Mouse (Mus musculus) thymus, postnatal 10 days (tissue): Measurements from ENCODE around the gene Rbm45.

Experiments
- DNase-seq, 2 experiments: peaks; one replicate each; pipeline ENCODE4 v3.0.0; 2021; ENCODE audit warnings: low spot score in 2 of 2

Gene Rbm45

DNA sequence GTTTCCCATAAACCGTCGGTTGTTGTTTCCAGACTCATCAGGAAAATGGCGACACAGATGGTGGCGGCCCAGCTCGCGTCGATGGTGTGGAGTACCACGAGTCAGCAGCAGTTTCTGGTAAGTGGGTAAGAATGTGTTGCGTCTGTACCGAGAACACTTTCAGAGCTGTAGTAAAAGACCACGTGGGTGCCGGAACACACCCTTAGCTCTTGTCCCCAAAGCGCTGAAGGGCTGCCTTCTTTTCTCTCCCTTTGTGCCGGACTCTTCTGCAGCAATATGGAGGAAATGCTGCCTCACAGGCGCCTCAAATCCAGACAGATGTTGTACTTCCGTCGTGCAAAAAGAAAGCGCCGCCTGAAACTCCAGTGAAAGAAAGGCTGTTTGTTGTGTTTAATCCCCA lies 8.9 kb downstream of the Rbm45 start:
- DNase-seq: no peak

DNA sequence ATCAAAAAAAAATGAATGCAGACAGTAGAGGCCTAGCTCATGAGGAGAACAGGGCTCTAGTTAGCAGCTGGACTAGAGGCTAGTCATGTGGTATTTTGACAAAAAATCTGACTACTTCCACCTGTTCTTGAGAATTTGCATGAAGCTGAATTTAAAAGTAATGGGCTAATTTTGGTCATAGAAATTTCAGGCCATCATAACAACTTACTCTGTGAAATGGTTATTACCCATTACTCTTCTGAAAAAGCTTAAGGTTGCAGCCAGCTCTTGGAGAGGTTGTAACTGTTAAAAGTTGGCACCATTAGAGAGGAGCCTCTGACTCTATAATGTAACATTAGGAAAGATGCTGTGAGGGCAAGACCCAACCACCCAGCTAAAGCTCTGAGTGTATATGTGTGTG lies 16.7 kb downstream of the Rbm45 start:
- DNase-seq: no peak

DNA sequence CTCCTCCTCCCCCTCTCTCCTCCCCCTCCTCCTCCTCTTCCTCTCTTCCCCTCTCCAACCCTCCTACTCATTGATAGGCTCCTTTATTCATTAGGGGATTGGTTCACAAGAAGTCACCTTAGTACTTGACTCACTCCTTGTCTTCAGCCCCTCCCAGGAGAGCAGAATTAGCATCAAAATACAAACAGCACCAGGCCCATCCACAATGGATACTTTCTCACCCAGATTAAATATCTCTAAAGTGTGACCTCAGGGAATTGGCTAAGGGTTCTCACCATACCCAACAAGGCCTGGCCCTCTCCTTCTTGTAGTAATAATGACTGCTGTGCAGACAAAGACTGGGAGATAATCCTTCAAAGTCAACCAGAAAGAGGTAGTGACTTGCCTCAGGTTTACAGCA lies 30.4 kb downstream of the Rbm45 start:
- no peak for DNase-seq

DNA sequence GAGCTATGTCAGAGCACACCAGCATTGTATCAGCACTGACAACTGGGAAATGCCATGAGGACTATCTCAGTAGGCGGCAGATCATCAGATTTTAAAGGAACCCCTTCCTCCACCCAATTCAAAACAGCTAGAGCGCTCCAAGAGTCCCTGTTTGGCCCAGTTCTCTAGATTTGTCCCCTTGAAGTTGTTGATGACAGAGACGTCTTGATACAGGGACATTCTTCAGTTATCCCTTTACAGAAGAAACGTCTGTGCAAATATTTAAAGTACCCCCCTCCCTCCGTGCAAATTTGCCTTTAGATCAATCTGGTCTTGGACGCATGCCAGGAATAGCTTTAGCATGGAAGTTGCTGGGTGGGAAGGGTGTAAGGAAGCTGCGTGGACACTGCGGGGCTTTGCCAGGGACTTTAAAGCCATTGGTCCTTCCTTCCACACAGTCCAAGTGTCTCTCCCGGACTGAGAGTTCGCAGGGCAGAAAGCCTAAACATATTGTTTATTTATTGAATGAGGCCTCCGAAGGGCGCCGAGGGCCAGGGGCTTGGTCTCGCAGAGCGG lies 35.9 kb downstream of the Rbm45 start:
- no peak for DNase-seq

DNA sequence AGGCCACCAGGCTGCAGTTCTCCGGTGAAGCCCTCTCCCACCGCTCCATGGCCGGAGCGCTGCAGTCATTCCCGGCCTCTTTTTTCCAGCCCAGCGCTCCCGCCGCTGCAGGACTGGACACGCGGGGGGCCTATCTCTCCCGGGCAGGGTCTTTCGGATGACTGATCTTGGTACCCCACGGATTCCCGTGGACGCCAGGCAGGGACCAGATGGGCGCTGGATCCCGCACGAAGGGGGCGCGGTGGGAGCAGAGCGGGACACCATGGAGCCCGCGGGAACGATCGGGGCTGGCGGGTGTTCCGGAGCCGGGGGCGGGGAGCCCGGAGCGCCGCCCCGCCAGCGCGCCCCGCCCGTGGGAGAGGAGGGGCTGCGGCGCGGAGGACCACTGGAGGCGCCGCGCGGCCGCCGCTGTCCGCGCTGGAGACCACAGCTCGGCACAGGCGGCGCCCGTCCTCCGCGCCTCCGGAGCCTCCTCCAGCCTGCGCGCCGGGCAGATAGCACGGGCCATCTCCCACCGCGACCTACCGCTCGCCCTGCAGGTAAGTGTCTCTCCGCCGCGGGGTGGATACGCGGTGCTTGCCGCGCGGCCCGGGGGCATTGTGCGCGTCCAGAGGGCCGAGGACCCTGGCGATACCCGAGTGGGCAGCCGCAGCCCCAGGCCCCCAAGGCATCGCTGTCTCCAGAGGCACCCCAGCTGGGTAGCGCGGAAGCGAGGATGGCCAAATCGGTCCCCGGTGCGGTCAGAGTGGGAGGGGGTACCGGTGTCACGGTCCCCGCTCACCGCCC lies 36.6 kb downstream of the Rbm45 start, which contains the start of gene Osbpl6:
Osbpl6 (plus strand) TSS at position 358 of the 786 bp plus-strand sequence.
- peak in 1 of 2 experiments; percentile 7 for DNase-seq

DNA sequence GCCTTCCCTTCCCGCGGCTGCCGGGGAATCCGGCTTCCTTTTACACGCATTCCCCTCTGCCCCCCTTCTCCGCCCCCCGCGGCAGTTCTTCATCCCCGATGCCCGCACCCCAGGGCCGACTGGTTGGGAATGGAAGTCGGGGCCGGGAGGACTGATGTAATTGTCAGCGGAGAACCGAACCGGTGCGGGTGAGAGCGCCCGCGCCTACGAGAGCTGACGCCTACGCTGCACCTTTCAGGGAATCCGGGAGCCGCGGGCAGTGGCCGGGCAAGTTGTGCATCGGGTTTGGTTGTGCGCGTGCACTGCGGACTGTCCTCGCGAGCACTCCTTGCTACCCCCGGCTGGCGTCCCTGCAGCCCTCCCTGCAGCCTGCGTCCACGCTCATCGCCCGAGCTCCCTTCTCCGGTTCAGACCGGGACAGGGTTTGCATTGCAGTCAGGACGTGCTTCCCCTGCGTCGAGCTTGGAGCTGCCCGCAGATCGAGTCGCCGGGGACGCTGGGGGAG lies 37.2 kb downstream of the Rbm45 start:
- DNase-seq: no peak

DNA sequence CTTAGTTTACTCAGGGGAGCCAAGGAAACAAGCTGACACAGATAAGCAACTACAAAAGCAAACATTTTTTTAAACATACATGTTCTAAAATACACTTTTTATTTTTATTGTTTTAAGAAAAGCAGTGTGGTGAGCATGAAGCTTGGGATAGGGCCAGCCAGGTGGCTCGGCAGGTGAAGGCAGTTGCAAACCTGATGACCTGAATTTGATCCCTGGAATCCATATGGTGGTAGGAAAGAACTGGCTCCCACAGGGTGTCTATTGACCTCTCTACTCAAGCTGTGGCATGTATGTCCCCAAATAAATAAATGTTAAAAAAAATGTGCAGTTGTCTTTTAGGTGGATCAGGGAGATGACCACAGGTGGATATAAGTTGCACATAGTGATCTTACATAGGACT lies 39.7 kb downstream of the Rbm45 start:
- DNase-seq: no peak

DNA sequence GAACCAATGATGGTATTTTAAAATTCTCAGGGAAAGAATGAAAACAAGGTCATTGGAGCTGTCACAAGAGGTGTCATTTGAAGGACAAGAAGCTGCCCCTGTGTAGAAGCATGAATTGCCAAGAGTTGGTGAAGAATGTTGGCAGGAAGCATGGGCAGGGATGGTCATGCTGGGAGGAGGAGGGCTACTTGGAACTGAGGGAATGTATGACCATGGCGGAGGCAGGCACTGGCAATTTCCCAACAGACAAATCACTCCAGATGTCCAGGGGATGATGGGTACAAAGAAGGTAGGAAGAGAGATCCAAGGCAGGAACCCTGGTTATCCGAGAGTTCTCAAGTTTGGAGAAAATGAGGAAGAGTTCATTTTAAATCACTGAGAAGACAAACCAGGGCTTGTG lies 40.2 kb downstream of the Rbm45 start:
- DNase-seq: no peak

DNA sequence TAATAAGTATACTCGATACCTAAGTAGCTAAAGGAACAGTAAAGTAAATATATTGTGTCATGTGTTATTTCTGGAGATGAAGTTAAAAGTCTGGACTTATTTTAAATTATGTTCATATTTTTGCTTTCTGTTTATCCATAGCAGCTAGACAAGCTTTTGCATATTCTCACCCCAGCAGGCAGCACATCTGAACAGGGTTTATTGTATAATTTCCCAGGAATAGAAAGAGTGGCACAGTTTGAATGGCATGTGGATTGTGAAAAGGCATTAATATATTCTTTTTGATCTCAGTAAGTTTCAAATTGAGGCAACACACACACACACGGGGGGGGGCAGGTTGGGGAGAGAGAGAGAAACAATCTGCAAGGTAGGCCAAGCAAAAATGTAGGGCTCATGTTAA lies 43.1 kb downstream of the Rbm45 start:
- DNase-seq: no peak

DNA sequence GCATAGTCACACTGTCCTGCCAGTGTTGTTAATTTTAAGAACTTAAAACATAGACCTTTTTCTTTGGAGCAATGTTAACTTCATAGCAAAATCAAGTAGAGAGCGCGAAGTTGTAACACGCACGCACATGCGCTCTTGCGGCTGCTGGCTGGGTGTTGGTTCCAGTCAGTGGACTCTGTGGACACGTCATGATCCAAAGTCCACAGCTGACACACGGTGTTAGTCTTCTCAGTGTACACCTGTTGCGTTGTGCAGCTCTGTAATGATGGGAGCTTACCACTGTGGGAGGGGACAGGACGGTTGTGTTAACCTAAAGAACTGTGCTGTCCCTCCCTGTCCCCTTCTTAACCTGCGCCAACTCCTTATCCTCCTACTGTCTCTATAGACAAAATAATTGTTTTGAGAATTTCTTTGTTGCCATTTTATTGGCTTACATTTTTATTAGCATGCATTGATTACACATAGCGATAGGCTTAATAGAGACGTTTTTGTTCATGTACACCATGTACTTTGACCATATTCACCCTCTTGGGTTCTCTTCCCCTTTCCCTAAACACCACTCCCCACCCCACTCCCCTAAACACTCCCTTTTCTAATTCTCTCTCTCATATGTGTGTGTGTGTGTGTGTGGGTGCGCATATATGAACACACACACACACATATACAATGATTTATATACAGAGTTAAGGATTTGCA lies 47.8 kb downstream of the Rbm45 start:
- DNase-seq: no peak

DNA sequence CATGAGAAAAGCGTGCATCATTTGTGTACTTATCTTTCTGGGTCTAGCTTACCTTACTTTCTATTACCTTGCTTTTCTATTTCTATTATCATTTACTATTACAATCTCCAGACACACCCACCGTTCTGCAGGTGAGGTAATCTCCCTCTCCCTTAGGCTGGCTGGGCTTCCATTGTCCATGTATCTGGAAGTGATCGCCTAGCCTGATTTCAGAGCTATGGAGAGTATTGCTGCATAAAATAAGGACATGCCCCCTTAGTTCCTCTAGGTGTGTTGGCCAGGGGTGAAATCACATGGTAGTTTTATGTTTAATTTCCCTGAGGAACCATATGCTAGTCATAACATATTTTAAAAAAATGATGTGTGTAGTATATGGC lies 48.3 kb downstream of the Rbm45 start:
- no peak for DNase-seq

DNA sequence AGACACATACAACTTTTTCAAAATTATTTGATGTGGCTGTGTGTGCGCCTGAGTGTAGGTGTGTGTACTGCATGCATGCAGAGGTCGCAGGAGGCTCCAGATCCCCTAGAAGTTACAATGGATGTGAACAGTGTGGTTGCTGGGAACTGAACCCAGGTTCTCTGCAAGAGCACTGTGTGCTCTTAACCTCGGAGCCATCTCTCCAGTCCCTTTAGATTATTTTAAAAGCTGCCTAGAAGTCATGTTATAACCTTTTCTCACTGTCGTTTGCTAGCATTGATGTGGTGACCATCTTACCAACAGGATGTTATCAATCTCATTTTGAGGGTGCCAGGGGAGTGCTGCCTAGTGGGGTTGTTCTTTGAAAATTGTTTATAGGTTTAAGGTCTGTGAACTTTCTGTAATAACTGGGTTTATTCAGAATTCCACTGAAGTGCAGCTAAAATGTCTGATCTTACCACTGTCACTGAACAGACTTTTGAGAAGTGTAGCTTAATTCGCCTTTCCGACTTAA lies 51.7 kb downstream of the Rbm45 start:
- DNase-seq: no peak

DNA sequence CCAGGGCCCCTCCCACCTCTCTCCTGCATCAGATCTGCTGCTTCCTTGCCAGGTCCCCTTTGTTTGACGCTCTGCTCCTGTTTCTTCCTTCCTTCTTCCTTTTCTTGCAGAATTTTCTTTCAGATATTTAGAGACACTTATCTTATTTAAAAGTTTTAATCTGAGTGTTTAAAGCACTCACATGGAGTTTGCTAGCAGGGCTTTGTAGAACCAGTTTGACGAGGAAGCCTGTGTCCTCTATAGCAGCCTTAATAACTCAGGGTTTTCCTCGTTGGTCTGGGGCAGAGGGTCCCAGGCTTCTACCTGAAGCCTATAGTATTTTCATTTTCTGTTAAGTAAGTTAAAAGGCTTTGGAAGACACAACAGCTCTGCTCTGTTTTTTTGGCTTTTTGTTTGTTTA lies 57.0 kb downstream of the Rbm45 start:
- no peak for DNase-seq

DNA sequence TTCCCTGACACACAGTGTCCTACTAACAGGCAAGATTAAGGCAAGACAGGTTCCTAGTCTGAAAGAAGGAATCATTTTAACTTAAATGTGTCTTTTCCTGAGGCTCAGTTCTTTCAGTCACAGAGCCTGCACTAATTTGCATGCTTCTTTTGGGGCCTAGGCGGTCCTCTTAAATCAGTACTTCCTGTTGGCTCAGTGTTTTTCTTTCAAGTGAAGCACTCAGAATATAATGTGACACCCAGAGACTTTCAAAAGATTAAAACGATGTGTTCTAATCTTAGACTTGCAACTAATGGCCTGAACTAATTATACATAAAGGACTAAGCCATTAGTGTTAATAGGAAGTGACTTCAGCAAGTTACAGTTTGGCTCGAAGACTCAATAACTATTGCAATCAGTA lies 59.5 kb downstream of the Rbm45 start:
- DNase-seq: no peak

DNA sequence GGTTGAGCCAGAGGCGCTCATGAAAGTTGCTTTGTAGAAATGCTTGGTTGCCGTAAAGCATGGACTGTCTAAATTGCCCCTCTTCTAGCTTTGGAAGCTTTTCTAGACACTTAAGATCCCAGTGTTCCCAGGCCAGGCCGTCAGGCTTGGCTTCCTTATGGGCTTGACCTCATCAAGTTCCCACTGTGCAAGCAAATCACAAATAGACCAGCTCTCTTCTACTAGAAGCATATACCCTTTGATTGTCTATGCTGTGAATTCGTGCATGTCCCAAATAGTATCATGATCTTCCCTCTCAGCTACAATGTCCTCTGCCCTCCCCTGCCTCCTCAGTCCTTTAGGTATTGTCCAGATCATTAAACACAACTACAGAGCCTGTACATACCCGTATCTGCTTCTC lies 60.1 kb downstream of the Rbm45 start:
- no peak for DNase-seq

DNA sequence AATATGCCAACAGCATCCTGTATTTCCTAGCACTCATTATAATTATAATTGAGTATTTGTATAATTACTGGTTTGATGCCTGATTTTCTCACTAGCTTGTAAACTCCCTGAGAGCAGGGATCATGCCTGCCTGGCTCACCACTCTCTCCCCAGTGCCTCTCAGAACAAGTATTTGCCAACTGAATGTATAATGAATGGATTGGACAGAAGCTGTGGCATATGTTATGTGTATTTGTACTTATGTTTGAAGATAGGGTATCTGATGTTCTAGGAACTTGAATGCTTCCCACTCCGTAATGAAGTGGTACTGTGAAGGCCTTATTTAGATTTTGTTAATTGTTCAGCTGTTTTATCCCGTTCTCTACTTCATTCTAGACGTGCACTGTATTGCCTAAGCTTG lies 60.8 kb downstream of the Rbm45 start:
- DNase-seq: no peak
